Mouse (Mus musculus): Measurements from ENCODE around the gene Trappc3l. TPM values are rescaled to one million over a fixed set of nuclear protein-coding genes. Genes with fewer than 3 reads are reported as not detected.

Gene Trappc3l
- polyA plus RNA-seq, 1 experiment from 2014 or later, result not detected

GRCm38 (mm10) chr10:34141693-34142092, 104.3 kb downstream of the Trappc3l start:
- ATAC-seq (ENCODE audit: low read depth), result no peak
- Histone ChIP-seq H3K4me1 (replicated peaks; ENCODE audit: control insufficient read depth, insufficient read depth, low read length) (no peaks in the 10 kb centered on the region), H3K9ac (ENCODE audit: low read length) (no peak overlapping the region), H3K27ac (ENCODE audit: low read length) (no peak overlapping the region), H3K4me3 (ENCODE audit: low read length) (no peak overlapping the region), H3K36me3 (ENCODE audit: control insufficient read depth, insufficient read depth, low read length) (no peaks in the 10 kb centered on the region), H3K27me3 (ENCODE audit: control insufficient read depth, insufficient read depth, low read depth, low read length) (no peaks in the 10 kb centered on the region), H3K9me3 (ENCODE audit: control insufficient read depth, low read length) (peaks cover 2% of the 10 kb centered on the region; the same call in 1 of the 2 replicates), H3K4me2 (ENCODE audit: low read depth, low read length) (no peak overlapping the region)
- 77% methylated on average over 2 of the region's 2 CpGs for WGBS

GRCm38 (mm10) chr10:34149772-34150171, 112.4 kb downstream of the Trappc3l start:
- no peak overlapping the region for H3K9ac ChIP-seq (ENCODE audit: low read length)
- no peaks in the 10 kb centered on the region for H3K9me3 ChIP-seq (ENCODE audit: control insufficient read depth, low read length)
- peaks cover 7% of the 10 kb centered on the region for H3K36me3 ChIP-seq (ENCODE audit: control insufficient read depth, insufficient read depth, low read length)
- no peak overlapping the region for H3K27ac ChIP-seq (ENCODE audit: low read length)
- H3K4me1 ChIP-seq (replicated peaks; ENCODE audit: control insufficient read depth, insufficient read depth, low read length), result no peaks in the 10 kb centered on the region
- no peak overlapping the region for H3K4me2 ChIP-seq (ENCODE audit: low read depth, low read length)
- no peak for ATAC-seq (ENCODE audit: low read depth)
- WGBS, result 74% methylated on average over 3 of the region's 3 CpGs
- no peaks in the 10 kb centered on the region for H3K27me3 ChIP-seq (ENCODE audit: control insufficient read depth, insufficient read depth, low read depth, low read length)
- H3K4me3 ChIP-seq (ENCODE audit: low read length), result no peak overlapping the region

- H3K9ac ChIP-seq (ENCODE audit: low read length), result no peak overlapping the region
- no peaks in the 10 kb centered on the region for H3K27me3 ChIP-seq (ENCODE audit: control insufficient read depth, insufficient read depth, low read depth, low read length)
- no peak overlapping the region for H3K27ac ChIP-seq (ENCODE audit: low read length)
- H3K4me2 ChIP-seq (ENCODE audit: low read depth, low read length), result no peak overlapping the region
- no peak overlapping the region for H3K4me3 ChIP-seq (ENCODE audit: low read length)
- WGBS, result 43% methylated on average over 6 of the region's 6 CpGs
- H3K4me1 ChIP-seq (replicated peaks; ENCODE audit: control insufficient read depth, insufficient read depth, low read length), result no peaks in the 10 kb centered on the region
- no peak for ATAC-seq (ENCODE audit: low read depth)
- H3K9me3 ChIP-seq (ENCODE audit: control insufficient read depth, low read length), result no peaks in the 10 kb centered on the region
- peaks cover 7% of the 10 kb centered on the region for H3K36me3 ChIP-seq (ENCODE audit: control insufficient read depth, insufficient read depth, low read length)
Measured at GRCm38 (mm10) chr10:34150454-34150853, 113.1 kb downstream of the Trappc3l start.

GRCm38 (mm10) chr10:34151827-34152226, 114.4 kb downstream of the Trappc3l start:
- Histone ChIP-seq H3K4me1 (replicated peaks; ENCODE audit: control insufficient read depth, insufficient read depth, low read length) (no peaks in the 10 kb centered on the region), H3K36me3 (ENCODE audit: control insufficient read depth, insufficient read depth, low read length) (peaks cover 7% of the 10 kb centered on the region), H3K27ac (ENCODE audit: low read length) (no peak overlapping the region), H3K4me3 (ENCODE audit: low read length) (no peak overlapping the region), H3K4me2 (ENCODE audit: low read depth, low read length) (no peak overlapping the region), H3K27me3 (ENCODE audit: control insufficient read depth, insufficient read depth, low read depth, low read length) (no peaks in the 10 kb centered on the region), H3K9ac (ENCODE audit: low read length) (no peak overlapping the region), H3K9me3 (ENCODE audit: control insufficient read depth, low read length) (no peaks in the 10 kb centered on the region)
- 68% methylated on average over 3 of the region's 3 CpGs for WGBS
- ATAC-seq (ENCODE audit: low read depth), result no peak

- H3K36me3 ChIP-seq (ENCODE audit: control insufficient read depth, insufficient read depth, low read length), result peaks cover 8% of the 10 kb centered on the region
- no peaks in the 10 kb centered on the region for H3K27me3 ChIP-seq (ENCODE audit: control insufficient read depth, insufficient read depth, low read depth, low read length)
- no peaks in the 10 kb centered on the region for H3K4me1 ChIP-seq (replicated peaks; ENCODE audit: control insufficient read depth, insufficient read depth, low read length)
- H3K4me2 ChIP-seq (ENCODE audit: low read depth, low read length), result no peak overlapping the region
- no peak for ATAC-seq (ENCODE audit: low read depth)
- 80% methylated on average over 12 of the region's 12 CpGs for WGBS
- no peak overlapping the region for H3K9ac ChIP-seq (ENCODE audit: low read length)
- no peak overlapping the region for H3K27ac ChIP-seq (ENCODE audit: low read length)
- H3K4me3 ChIP-seq (ENCODE audit: low read length), result no peak overlapping the region
- H3K9me3 ChIP-seq (ENCODE audit: control insufficient read depth, low read length), result no peaks in the 10 kb centered on the region
Measured at GRCm38 (mm10) chr10:34155796-34156554, 118.6 kb downstream of the Trappc3l start.

Other genes starting within 250 kb of the Trappc3l start
- not detected in 2 replicates for gene Sult3a1, start 179.9 kb upstream of the Trappc3l start, polyA plus RNA-seq (2015; fragmentation: Nextera tagmentation; extraction: Ambion mirVana)
- gene Rsph4a, start 132.5 kb upstream of the Trappc3l start, polyA plus RNA-seq (2015; fragmentation: Nextera tagmentation; extraction: Ambion mirVana), result 1.9 and 2.2 TPM in 2 replicates
- gene Zup1, start 86.3 kb upstream of the Trappc3l start, polyA plus RNA-seq (2015; fragmentation: Nextera tagmentation; extraction: Ambion mirVana), result 20.3 and 20.7 TPM in 2 replicates
- gene Rwdd1, start 18.0 kb upstream of the Trappc3l start, polyA plus RNA-seq (2015; fragmentation: Nextera tagmentation; extraction: Ambion mirVana), result 94.6 and 105 TPM in 2 replicates
- gene Calhm4, start 6.7 kb downstream of the Trappc3l start, polyA plus RNA-seq (2015; fragmentation: Nextera tagmentation; extraction: Ambion mirVana), result not detected in 2 replicates
- 1.0 TPM in 2 replicates for gene Calhm5, start 58.9 kb downstream of the Trappc3l start, polyA plus RNA-seq (2015; fragmentation: Nextera tagmentation; extraction: Ambion mirVana)
- gene Calhm6, start 90.4 kb downstream of the Trappc3l start, polyA plus RNA-seq (2015; fragmentation: Nextera tagmentation; extraction: Ambion mirVana), result 1.1 and 1.8 TPM in 2 replicates
- gene Dse, start 170.1 kb downstream of the Trappc3l start, polyA plus RNA-seq (2015; fragmentation: Nextera tagmentation; extraction: Ambion mirVana), result 29.5 and 31.4 TPM in 2 replicates
- 66.8 and 68.1 TPM in 2 replicates for gene Tspyl1, start 244.6 kb downstream of the Trappc3l start, polyA plus RNA-seq (2015; fragmentation: Nextera tagmentation; extraction: Ambion mirVana)

Measured in lung, embryonic 16.5 days (tissue).